24 mouse cellular contexts compared by ENCODE assay signal in the genomic region with DNA sequence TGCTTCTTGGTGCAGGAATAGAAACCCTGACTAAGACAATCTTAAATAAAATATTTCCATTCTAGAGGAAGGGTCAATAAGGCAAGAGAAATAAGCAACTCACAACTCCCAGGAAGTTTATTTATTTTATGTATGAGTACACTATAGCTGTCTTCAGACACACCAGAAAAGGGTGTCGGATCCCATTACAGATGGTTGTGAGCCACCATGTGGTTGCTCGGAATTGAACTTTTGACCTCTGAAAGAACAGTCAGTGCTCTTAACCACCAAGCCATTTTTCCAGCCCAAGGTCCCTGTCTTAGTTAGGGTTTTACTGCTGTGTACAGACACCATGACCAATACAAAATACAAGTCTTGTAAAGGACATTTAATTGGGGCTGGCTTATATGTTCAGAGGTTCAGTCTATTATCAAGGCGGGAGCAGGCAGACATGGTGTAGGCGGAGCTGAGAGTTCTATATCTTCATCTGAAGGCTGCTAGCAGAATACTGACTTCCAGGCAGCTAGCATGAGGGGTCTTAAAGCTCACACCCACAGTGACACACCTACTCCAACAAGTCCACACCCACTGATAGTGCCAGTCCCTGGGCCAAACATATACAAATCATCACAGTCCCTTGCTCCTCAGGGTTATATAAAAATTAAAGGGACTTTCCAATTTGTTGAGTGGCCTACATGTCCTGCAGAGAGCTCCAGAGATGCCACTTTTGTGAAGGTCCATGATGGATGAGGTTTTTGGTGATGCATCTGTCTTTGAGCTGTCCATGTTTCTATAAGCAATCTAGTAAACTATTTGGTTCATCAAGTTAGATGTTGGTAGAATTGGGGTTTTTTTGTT. TPM values are rescaled to one million over a fixed set of nuclear protein-coding genes. Genes with fewer than 3 reads are reported as not detected.
DNase-seq lines count a peak whose midpoint lies in the region; ATAC-seq lines count a peak whose summit lies in the region.
"Had no signal": no experiment of that assay in that cellular context is flagged by ENCODE, and none has a peak within 500 bp of the region (broad histone marks: within the 10 kb centered on the region; RNA-seq: fewer than 3 reads in every experiment).

No protein-coding gene starts in this region.

- peaks cover 25% of the 10 kb centered on the region for H3K36me3 ChIP-seq in liver, embryonic 13.5 days

- ATAC-seq in liver, embryonic 13.5 days (ENCODE audit: low read depth) = peak; percentile 92
- ATAC-seq in megakaryocyte-erythroid progenitor cell, adult 5-6 weeks (replicated peaks; ENCODE audit: low FRiP score, low TSS enrichment, poor library complexity, severe bottlenecking) = peak; percentile 84
- ATAC-seq: inflammation-experienced regulatory T-cells, adult 6 months; lung, postnatal 0 days; midbrain, embryonic 13.5 days had no signal

- H3K27ac ChIP-seq in liver, embryonic 13.5 days = peak overlapping the region; percentile 76
- H3K27ac ChIP-seq: embryonic facial prominence, embryonic 10.5 days; heart, embryonic 10.5 days; hindbrain, embryonic 14.5 days; kidney, postnatal 0 days; limb, embryonic 10.5 days; macrophage; midbrain, embryonic 13.5 days had no signal

- H3K4me1 ChIP-seq in liver, embryonic 13.5 days (replicated peaks) = peaks cover 51% of the 10 kb centered on the region
- H3K4me1 ChIP-seq: embryonic facial prominence, embryonic 10.5 days; heart, embryonic 10.5 days; limb, embryonic 10.5 days had no signal

- no peak overlapping the region for H3K4me3 ChIP-seq in liver, embryonic 13.5 days (replicated peaks)
- H3K4me3 ChIP-seq: embryonic facial prominence, embryonic 10.5 days; heart, embryonic 10.5 days; limb, embryonic 10.5 days; midbrain, embryonic 13.5 days had no signal

- H3K27me3 ChIP-seq in liver, embryonic 13.5 days = no peaks in the 10 kb centered on the region
- H3K27me3 ChIP-seq: CH12.LX; midbrain, embryonic 13.5 days had no signal

- no peak overlapping the region for H3K9ac ChIP-seq in liver, embryonic 13.5 days
- H3K9ac ChIP-seq: hindbrain, embryonic 14.5 days; midbrain, embryonic 13.5 days had no signal

- peak overlapping the region; percentile 37 for H3K4me2 ChIP-seq in liver, embryonic 13.5 days
- H3K4me2 ChIP-seq: hindbrain, embryonic 14.5 days; midbrain, embryonic 13.5 days had no signal

- WGBS in liver, embryonic 13.5 days (ENCODE audit: insufficient replicate concordance) = 56% methylated on average over 4 of the region's 4 CpGs

- no peaks in the 10 kb centered on the region for H3K9me3 ChIP-seq in liver, embryonic 13.5 days (replicated peaks)
- H3K9me3 ChIP-seq: embryonic facial prominence, embryonic 10.5 days; heart, embryonic 10.5 days; limb, embryonic 10.5 days; midbrain, embryonic 13.5 days had no signal

- DNase-seq in spleen, postnatal 36 days (ENCODE audit: low spot score in 2 of 2) = peak; percentile 13 to 25
- DNase-seq in spleen, adult 12 weeks (ENCODE audit: low spot score) = no peak
- DNase-seq in c-Kit-positive CD71-positive TER-119-positive erythroid progenitor cells, embryonic 14.5 days (ENCODE audit: low spot score) = peak; percentile 59
- DNase-seq in liver, embryonic 13.5 days = peak; percentile 71
- no peak for DNase-seq in gastrocnemius, adult 8-10 months (ENCODE audit: low spot score in 2 of 2)
- no peak for DNase-seq in urinary bladder, adult 2 months (ENCODE audit: low spot score)
- no peak for DNase-seq in adrenal gland, postnatal 10 days
- DNase-seq: adrenal gland, postnatal 14 days; cerebellum, adult 11-12 months; cerebellum, postnatal 10 days; heart, postnatal 4 days; kidney, adult 18-20 months; right cerebral cortex, postnatal 14 days had no signal

RNA-seq across cellular contexts. Expression of a gene that starts 9.0 kb away (rescaled TPM):
- 12.9 and 13.4 TPM in 2 replicates for polyA plus RNA-seq in liver, embryonic 13.5 days (2015; fragmentation: Nextera tagmentation; extraction: Ambion mirVana)
- total RNA-seq in megakaryocyte-erythroid progenitor cell, adult 5-6 weeks (2014; fragmentation: Nextera tagmentation) = 31.6 and 34.4 TPM in 2 replicates
- total RNA-seq in megakaryocyte-erythroid progenitor cell, adult 5-6 weeks (2017) = 42.0 and 42.4 TPM in 2 replicates
- total RNA-seq in gastrocnemius, adult 8-10 months (2022) = 10 to 100 TPM; 35.4 to 41.3 (median 40.5) TPM
- polyA plus RNA-seq in urinary bladder, adult 2 months (2012; rRNA removed) = 20.1 and 20.3 TPM in 2 replicates
- total RNA-seq in adrenal gland, postnatal 10 days (2021) = 10 to 100 TPM; 43.1 to 48.6 TPM

Comparison
In these comparisons a context has a peak if more than half of its experiments do, and no peak if none do; other contexts are left out.
1. DNase-seq: peak in spleen, postnatal 36 days (2 of 2), c-Kit-positive CD71-positive TER-119-positive erythroid progenitor cells, embryonic 14.5 days (single experiment) and liver, embryonic 13.5 days (single experiment); none in spleen, adult 12 weeks (single experiment), gastrocnemius, adult 8-10 months (0 of 2), urinary bladder, adult 2 months (single experiment) and adrenal gland, postnatal 10 days (single experiment).